Mouse (Mus musculus): Measurements from ENCODE around the gene Ints13. TPM values are rescaled to one million over a fixed set of nuclear protein-coding genes. Genes with fewer than 3 reads are reported as not detected.
A peak's percentile ranks its signal among the peaks of the same experiment; 100 is the strongest.
"Not testable (repeated sequence)": the region's sequence is repeated elsewhere in the genome, so short reads cannot be mapped to it uniquely, and the experiment has no call there.

The Ints13 gene
- 10 to 100 TPM; 39.2 to 42.7 TPM for total RNA-seq (2021)
- long read RNA-seq, experiment 1, partial matches to known transcripts: 1 of 10 reads
- long read RNA-seq, experiment 1, other reads (novel, unspliced or antisense): 8 of 10 reads
- long read RNA-seq, experiment 2, transcript Ints13-210 (1 exons, 1,740 nt): major isoform, 7 of 20 reads
- long read RNA-seq, experiment 2, partial matches to known transcripts: 1 of 20 reads
- long read RNA-seq, experiment 2, other reads (novel, unspliced or antisense): 10 of 20 reads

DNA sequence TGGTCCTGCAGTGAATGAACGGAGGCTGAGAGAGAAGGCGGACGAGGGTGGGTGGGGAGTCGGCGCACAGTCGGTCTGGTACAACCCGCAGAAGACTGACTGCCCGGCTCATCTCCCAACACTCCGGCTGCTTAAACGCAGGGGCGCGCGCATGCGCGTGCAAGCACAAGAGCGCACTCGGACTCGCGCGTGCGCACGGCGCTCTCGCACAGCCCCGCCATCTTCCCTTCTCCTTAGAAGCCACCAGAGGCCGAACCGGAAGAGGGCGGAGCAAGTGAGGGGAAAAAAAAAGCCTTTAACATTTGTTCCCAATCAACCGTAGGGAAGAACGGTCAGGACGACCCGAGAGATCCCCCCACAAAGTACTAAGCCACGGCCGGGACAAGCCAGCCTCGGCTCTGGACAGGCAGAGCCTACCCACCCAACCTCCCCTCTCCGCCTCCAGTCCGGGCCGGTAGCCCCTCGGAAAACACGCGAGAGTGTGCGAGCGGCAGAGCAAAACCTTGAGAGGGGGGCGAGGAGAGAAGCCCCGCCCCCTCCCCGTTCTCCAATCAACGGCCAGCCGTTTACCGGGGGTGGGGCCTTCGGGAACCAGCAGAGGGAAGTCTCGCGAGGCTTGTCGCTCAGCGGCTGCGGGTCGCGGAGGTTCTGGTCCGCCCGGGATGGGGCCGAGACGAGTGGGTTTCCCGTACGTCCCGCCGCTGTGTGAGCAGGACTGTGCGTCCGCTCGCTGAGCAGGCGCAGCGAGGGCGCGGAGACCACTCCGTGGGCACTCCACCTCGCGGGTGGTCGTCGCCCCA lies at the start of gene Ints13:
Ints13 (minus strand) TSS at position 526 of the 800 bp plus-strand sequence.
- DNase-seq (ENCODE audit: low spot score in 2 of 2): peak; percentile 94 to 98

DNA sequence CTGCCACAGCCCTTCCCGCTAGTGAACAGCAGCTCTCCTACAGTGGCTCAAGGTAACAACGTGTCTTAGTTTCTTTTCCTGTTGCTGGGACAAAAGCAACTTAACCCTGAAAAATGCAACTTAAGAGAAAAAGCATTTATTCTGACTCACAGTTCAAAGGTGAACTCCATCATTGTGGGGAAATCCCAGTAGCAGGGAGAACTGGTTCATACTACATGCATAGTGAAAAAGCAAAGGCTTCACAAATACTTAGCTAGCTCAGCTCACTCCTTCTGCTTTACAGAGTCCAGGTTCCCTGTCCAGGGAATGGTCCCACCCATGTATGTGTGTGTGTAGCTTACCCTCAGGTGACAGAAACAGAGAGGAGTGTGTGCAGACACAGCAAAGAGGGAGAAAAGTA lies 39.0 kb upstream of the Ints13 start:
- DNase-seq (ENCODE audit: low spot score in 2 of 2): no peak

DNA sequence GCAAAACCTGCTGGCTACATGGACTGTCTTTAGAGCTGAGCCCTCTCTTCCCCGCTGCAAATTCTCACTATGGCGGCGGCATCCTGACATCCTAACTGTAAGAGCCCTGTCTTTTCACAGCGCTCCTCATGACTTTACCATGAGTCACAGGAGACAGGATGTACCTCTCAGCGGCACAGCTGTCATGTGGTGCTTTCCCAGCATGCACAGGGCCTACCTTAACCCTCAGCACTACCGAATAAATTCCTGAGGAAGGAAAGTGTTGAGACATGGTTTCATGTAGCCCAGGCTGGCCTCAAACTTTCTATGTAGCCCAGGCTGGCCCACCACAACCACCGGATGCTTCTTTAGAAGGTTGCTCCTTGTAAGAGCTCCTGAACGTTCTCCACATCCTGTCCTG lies 38.3 kb upstream of the Ints13 start:
- DNase-seq (ENCODE audit: low spot score in 2 of 2): no peak

DNA sequence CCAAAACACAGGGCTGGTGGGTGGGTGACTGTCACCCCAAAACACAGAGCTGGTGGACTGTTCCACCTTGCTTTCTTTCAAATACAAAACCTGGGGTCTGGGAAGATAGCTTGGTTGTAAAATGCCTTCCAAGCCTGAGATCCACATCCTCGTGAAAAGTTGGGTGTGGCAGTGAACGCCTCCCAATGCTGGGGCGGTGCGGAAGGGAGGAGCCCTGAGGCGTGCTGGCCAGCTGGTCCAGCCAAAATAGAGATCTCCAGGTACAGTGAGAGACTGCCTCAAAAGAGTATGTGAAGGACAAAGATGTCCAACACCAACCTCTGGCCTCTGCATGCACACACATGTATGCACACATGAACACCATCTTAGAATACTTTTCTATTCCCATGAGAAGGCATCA lies 36.9 kb upstream of the Ints13 start:
- no peak for DNase-seq (ENCODE audit: low spot score in 2 of 2)

DNA sequence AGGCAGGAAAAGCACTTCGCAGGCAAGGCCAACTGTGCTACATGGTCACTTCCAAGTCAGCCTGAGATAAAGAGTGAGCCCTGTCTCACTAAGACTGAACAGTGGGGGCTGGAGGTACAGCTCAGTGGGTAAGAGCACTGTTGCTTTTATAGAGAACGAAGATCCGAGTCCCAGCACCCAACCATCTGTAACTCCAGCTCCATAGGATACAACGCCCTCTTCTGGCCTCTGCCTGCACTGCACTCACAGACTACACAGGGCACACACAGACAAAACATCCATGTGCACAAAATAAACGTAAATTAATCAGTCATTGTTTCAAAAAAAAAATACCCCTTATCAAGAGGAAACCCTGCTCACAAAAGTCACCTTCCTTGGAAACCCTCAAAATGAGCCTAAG lies 36.3 kb upstream of the Ints13 start:
- DNase-seq (ENCODE audit: low spot score in 2 of 2): no peak

DNA sequence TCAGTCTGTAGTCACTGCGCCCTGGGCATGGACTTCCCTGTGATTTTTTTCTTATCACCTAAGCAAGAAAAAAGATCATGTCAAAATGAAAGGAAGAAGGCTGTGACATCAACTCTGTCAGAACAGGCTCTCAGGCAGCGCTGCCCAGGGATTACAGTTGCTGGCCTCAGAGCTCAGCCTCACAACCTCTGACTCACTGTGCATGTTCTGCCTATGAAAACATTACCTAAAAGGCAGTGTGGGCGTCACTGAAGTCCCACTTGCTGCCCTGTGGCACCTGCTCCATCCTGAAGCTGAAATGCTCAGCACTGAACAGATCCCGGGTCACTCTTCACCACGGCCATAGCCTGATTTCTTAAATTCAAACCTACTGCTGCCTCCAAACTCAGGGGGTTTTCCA lies 35.1 kb upstream of the Ints13 start:
- DNase-seq (ENCODE audit: low spot score in 2 of 2): no peak

DNA sequence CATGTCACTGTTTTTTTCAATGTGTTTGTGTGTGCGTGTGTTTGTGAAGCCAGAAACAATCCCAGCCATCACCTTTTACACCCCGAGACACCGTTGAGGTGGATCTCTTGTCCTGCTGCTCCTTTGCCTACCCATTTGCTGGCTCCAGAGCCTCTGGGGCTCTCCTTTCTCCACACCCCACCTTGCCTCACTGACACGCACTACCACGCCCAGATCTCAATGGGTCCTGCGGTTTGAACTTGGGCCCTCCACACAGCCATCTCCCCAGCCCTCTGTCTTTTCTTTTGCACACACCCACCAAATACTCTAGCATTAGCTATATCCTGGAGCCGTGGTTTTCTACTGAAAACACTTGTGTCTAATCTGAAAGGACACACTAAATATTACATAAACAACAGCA lies 34.3 kb upstream of the Ints13 start:
- no peak for DNase-seq (ENCODE audit: low spot score in 2 of 2)

DNA sequence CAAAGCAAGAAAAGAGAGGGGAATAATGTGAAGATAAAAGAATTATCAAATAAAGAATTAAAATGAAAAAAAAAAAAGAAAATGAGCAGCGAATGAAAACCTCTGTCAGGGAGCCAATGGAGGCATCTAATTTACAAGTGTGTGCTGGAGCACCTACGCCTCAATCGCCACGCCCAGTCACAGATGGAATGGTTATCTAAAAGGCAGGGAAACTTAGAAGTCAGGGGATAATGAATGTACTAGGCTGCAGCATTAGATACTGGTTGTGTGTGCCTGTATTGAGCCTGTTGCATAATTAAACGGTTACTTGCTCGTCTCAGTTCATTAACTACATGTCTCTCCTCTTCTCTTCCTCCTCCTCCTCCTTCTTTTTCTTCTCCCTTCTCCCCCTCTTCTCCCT lies 33.8 kb upstream of the Ints13 start:
- DNase-seq (ENCODE audit: low spot score in 2 of 2): no peak

DNA sequence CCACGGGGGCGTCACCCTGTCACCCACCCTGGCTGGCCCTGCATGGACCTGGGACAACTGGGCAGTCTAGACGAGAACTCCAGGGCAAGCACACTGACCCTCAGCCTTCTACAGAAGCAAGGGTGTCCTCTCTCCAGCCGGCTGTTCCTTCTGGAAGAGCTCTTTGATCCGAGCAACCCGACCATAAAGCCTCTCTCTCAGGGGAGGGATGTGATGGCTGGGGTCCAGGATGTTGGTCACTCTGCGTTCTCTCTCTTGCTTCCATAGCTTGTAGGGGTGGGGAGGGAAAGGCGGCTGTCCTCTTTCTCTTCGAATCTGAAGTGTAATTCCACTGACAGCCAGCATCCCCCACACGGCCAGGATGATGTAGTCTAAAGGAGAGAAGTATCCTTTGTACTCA lies 26.0 kb upstream of the Ints13 start:
- DNase-seq (ENCODE audit: low spot score in 2 of 2): no peak

DNA sequence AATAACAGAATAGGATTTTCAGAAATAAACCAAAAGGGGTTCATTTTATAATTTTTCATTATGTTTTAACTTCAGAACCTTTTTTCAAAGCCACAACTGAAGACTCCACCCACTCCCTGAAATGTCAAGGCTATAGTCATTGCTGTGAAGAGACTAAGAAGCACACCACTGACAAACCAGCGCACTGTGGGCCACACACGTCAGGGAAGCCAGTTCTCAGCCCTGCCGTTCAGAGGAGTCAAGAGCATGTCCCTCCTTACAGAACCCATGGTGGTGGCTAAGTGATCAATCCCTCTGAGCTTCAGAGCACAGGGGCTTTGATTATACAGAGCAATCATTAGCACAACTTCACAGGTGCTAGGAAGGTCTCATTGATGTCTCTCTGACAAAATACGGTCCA lies 25.0 kb upstream of the Ints13 start:
- DNase-seq (ENCODE audit: low spot score in 2 of 2): no peak

DNA sequence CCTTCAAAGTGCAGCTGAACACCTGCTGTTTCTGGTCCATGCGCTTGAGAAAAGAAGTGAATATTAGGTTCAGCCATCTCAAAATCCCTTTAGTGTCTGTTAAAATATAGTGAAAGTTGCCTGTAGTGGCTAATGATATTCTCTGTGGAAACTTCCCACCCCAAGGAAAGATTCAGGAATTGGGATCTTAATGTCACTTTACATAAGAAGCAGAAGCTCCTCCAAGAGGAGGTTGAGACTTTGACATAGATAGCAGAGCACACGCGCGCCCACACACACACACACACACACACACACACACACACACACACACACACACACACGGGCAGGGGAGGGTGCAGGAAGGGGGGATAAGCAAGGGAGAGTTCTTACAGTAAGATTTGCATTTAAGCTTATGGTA lies 7.5 kb upstream of the Ints13 start:
- no peak for DNase-seq (ENCODE audit: low spot score in 2 of 2)

DNA sequence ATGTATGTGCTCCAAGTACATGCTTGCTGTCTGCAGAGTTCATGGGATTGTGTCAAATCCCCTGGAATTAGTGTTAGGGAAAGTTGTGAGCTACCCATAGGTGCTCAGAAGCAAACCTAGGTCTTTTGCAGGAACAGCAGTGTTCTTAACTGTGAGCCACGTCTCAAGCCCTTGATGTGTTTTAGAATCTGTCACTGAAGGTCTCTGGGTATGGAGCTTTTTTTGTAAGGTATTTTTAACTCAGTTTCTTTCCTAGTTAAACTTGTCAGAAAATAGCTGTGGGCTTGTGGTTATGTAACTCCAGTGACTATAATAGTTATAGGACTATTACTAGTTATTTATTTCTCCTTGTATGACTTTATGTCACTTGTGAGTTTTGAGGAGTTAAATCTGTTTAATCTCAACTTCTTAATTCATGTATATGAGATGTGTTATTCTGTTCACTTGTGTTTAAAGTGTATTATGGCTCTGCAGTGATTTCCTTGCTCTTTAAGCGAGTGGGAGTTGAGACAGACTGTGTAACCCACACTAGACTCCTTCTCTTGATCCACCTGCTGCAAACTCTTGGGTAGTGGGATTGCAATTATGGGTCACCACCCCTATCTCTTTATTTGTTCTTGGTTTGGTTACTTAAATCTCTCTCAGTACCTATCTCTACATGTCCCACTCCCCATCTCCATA lies 5.9 kb upstream of the Ints13 start:
- DNase-seq (ENCODE audit: low spot score in 2 of 2): no peak

DNA sequence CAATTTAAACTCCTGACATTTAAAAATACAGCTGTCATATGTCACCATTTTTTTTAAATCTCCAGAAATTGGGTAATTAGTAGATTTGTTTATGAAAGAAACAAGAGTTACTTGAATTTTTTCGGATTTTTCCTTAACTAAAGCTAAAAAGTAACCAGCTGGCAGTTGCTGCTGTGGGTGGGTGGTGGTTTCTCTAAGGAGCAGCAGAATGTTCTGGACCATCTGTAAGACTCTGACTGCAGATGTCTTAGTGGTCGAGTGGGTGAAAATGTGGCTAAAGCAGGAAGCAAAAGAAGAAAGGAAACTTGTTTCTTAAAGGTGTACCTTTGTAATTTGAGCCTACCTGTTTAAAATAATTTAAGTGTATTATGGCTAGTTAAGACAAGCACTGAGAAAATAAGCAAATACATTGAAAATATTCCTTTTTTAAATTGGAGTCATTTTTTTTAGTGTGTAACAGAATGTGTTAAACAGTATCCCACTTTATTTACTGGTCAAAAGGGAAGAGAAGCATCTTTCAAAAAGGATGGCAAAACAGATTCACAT lies 2.8 kb upstream of the Ints13 start:
- DNase-seq (ENCODE audit: low spot score in 2 of 2): peak in 1 of 2 experiments; percentile 55

DNA sequence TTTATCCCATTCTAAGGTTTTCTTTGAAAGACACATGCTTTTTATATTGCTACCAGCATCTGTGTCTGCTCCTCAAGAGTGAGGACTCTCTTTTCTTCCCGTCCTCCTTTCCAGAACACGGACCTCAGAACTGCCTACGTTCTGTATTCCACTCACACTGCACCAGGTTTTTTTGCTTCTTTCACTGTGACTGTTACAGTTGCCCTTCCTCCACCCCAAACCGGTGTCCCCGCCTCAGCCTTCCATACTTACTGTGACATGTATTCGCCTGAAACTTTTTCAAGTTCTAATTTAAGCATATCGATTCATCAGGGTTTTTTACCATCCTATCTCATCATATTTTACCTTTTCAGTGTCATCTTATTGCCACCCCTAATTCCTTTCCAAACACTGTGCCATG lies 951 bp upstream of the Ints13 start:
- peak in 1 of 2 experiments; percentile 33 for DNase-seq (ENCODE audit: low spot score in 2 of 2)

DNA sequence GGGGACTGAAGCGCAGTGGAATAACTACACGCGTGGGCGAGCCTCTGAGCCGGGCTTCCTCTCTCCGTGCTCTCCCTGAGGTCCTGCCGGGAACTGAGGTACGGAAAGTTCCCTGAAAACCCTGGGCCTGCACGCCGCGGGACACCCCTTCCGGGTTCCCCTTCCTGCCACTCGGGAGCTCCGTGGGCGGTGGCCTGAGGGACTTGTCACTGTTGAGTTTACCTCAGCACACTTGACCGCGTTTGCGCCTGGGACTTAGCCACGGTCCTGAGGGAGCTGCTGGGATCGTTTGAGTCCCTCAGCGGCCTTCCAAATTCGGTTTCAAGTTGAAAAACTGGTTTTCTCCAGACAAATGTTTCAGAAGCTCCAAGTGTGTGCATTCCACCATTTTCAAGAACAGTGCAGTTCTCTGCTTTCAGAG lies 486 bp upstream of the Ints13 start:
- DNase-seq (ENCODE audit: low spot score in 2 of 2): no peak

DNA sequence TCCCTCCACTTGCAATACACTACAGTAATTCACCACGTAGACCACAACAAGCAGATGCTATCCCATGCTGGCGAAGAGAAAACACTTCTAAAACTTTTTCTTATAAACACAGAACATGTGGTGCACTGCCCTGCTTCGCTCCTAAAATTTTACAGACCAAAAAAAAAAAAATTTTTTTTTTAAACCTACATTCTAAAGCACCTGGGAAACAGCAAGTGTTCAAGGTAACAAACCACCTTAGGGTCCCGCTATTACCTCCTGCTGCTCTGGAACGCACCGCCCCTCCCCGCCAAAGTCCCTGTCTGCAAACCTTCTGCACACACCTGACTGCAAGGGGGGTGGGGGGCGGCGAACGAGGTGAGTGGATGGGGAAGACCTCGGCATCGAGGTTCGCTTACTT lies 732 bp downstream of the Ints13 start, which contains the start of gene Fgfr1op2:
Fgfr1op2 (plus strand) TSS at position 301 of the 400 bp plus-strand sequence.
- DNase-seq (ENCODE audit: low spot score in 2 of 2): no peak

DNA sequence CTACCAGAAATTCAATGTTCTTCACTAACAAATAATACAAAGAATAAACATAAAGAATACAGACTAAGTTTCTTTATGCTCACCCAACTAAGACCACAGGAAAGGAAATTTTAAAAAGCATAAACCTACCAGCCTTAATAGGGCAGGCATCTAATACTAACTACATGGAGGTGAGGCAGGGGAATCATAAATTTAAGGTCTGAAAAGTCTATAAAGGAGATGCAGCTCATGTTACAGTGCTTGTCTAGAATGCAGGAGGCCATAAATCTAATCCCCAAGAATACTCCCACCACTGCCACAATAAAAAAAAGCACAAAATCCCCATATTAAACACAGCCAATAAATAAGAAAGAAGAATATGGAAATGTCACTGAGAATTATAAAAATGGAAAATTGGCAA lies 5.6 kb downstream of the Ints13 start:
- no peak for DNase-seq (ENCODE audit: low spot score in 2 of 2)

DNA sequence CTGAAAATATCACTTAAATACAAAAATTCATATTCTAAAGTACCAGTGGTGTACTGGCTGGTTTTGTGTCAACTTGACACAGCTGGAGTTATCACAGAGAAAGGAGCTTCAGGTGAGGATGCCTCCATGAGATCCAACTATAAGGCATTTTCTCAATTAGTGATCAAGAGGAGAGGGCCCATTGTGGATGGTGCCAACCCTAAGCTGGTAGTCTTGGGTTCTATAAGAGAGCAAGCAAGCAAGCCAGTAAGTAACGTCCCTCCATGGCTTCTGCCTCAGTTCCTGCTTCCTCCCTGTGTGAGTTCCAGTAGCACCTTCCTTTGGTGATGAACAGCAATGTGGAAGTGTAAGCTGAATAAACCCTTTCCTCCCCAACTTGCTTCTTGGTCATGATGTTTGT lies 15.2 kb downstream of the Ints13 start:
- not testable (repeated sequence) for DNase-seq (ENCODE audit: low spot score in 2 of 2)

DNA sequence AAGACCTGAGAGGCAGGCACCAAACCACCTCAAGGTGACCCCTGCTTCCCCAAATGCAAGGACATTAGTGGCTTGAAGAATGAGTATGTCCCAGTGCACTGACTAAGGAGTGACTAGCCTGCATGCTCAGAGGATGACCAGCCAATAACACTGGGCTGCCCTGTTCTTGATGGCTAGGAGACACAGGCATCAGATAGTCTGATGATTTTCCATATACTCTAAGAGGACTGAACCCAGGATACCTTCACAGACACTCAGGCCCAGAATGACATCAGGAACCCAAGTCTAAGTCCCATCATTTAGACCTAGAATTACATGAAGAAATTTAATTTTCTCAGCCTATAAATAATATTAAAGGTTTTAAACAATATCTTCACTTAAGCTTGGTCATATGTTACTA lies 26.3 kb downstream of the Ints13 start:
- DNase-seq (ENCODE audit: low spot score in 2 of 2): no peak

DNA sequence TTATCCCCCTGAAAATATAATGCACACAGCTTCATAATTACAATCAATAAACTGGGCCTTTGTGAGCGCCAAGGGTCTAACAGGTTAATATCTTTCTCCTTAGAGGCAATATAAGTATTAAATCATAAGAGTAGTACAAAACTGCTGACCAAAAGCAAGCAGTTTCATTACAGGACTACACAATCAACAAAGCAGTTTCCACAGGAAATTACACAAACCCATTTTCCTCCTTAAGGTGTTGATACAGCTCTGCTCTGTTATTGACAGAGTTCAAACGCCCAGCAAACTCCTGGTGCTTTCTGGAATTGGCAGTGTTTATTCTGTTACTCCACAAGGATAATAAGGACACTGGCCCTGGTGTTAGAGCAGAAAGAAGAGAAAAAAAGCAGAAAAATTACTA lies 27.2 kb downstream of the Ints13 start:
- DNase-seq (ENCODE audit: low spot score in 2 of 2): no peak

DNA sequence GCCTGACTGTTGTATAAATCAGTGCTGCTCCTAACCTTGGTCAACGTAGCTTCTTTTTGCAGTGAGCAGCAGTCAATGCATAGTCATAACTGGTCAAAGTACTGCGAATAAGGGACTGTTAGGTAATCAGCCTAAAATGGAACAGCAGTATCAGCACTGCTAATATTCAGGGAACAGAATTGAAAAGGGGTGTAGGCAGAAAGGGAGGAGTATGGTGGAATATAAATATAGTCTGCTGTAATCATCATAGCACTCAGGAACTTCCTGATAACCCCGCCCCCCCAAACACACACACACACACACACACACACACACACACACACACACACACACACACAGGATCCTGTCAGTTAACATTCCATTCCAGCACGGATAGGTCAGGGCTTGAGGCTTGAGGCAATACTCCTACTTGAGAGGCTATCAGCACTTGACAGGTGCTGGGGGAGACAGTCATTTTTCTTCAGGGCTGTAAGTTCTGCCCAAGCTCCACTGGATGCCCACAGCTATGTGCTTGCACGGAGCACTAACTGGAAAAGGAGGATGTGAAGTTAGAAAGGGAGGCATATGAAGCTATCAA lies 32.3 kb downstream of the Ints13 start:
- no peak for DNase-seq (ENCODE audit: low spot score in 2 of 2)

DNA sequence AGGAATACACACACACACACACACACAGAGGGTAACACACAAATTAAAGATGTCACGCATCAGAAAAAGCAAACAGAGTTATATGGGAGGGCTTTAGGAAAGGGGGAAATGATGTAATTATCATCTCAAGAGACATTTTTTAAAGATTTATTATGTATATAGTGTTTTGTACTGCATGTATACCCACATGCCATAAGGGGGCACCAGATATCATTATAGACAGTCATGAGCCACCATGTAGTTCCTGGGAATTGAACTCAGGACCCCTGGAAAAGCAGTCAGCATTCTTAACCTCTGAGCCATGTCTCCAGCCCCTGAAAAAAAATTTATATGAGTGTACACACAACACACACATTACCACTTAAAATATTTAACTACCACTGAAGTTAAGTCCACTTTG lies 33.0 kb downstream of the Ints13 start:
- no peak for DNase-seq (ENCODE audit: low spot score in 2 of 2)
